Mouse (Mus musculus): ENCODE measurements at regions not wholly inside any gene's neighbourhood (a gene's known extent, or its start where the extent isn't known, plus 50 kb on each side); places are given as distances from the start of the nearest gene placed in this dataset.
A peak's percentile ranks its signal among the peaks of the same experiment; 100 is the strongest.
"Not testable (repeated sequence)": the region's sequence is repeated elsewhere in the genome, so short reads cannot be mapped to it uniquely, and the experiment has no call there.

DNA sequence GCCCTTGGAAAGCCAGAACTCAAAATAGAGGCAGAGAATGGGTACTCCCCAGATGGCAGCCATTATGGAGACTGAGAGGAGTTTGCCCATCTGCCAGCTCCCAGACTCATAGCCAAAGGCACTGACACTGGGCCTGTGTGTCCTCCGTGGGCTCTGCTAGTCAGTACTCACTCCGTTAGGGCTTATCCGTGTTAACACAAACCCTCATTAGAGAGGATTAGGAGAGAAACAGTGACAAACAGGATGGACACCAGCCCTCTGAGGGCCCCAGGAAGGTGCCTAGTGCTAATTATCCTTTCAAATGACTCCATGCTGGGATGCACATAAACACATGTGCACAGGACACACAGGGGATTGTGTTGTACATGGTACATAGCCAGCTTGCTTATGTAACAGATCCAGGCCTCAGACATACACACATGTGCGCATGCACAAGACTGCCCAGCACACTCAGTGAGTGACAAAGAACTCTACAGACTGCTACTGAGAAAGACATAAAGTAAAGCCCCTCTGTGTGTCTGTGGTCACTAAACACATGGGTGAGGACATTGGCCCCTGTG is 267.6 kb upstream of the Irx1 start:
- H3K9me3 ChIP-seq (replicated peaks), result no peaks in the 10 kb centered on the region
- H3K9ac ChIP-seq (replicated peaks), result no peak overlapping the region
- H3K27me3 ChIP-seq (replicated peaks), result no peaks in the 10 kb centered on the region; the same call in 1 of the 2 replicates
- ATAC-seq (ENCODE audit: low FRiP score), result no peak
- no peak overlapping the region for H3K4me2 ChIP-seq
- H3K4me3 ChIP-seq (replicated peaks), result no peak overlapping the region
- no peaks in the 10 kb centered on the region for H3K4me1 ChIP-seq
- no peaks in the 10 kb centered on the region for H3K36me3 ChIP-seq
- no peak overlapping the region for H3K27ac ChIP-seq (replicated peaks)
- WGBS, result 56% methylated on average over 4 of the region's 4 CpGs

DNA sequence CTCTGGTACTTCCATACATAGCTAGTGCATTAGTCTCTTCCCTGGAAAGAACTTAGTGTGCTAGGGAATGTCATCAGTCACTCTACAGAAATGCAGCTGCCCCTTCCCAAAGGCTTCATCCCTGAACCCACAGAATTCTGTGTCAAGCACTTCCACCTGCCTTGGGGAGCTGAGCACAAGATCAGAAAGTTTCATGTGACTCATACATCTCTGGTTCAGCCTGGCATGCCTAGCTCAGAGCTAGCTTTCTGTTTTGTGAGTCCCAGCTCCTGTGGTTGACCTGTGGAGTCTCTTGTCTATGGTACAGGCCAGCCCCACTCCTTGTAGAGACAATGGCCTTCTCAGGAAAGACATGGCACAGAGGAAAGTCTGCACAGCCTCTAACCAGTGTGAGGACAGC is 268.6 kb upstream of the Irx1 start:
- Histone ChIP-seq H3K4me2 (no peak overlapping the region), H3K27me3 (replicated peaks) (no peaks in the 10 kb centered on the region; the same call in 1 of the 2 replicates), H3K9ac (replicated peaks) (no peak overlapping the region), H3K4me3 (replicated peaks) (no peak overlapping the region), H3K27ac (replicated peaks) (no peak overlapping the region), H3K4me1 (no peaks in the 10 kb centered on the region), H3K9me3 (replicated peaks) (no peaks in the 10 kb centered on the region), H3K36me3 (no peaks in the 10 kb centered on the region)
- ATAC-seq (ENCODE audit: low FRiP score), result no peak

DNA sequence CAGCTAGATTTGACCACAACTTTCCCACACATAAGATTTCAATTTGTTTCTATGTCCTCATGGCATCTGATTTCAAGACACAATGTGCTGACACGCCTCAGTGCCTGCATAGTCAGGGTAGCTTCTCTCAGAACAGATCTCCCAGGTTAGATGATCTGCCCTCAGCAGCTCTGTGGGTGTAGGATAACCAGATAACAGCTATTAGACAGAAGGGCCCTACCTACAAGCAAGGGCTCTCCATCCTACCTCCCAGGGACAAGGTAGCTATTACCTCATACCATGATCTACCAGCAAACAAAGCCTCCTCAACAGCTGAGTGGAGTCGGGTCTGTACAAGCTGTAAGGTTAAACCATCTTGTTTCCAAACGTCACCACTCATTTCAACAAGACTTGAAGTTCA is 278.4 kb upstream of the Irx1 start:
- 85% methylated on average over 3 of the region's 3 CpGs for WGBS
- Histone ChIP-seq H3K9me3 (replicated peaks) (no peaks in the 10 kb centered on the region), H3K27me3 (replicated peaks) (0 out of 2 replicates have a peak, but pooled peaks cover 6% of the 10 kb centered on the region), H3K9ac (replicated peaks) (no peak overlapping the region), H3K27ac (replicated peaks) (no peak overlapping the region), H3K4me3 (replicated peaks) (no peak overlapping the region), H3K4me1 (no peaks in the 10 kb centered on the region), H3K36me3 (no peaks in the 10 kb centered on the region), H3K4me2 (no peak overlapping the region)
- no peak for ATAC-seq (ENCODE audit: low FRiP score)

DNA sequence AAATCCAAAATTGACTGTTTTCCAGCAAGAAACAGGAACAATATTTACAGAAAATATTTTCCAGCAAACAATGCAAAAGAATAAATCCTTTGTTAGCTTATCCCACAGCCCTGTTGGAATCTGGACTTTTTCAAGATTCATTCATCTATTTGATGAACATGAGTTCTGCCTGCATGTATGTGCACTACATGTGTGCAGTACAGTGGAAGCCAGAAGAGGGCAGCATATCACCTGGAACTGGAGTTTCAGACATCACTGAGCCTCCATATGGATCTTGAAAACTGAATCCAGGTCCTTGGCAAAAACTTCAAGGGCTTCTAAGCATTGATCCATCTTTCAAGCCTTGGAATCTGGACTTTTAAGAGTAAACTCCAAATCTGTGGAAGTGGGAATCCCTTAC is 286.9 kb upstream of the Irx1 start:
- Histone ChIP-seq H3K4me1 (no peaks in the 10 kb centered on the region), H3K9ac (replicated peaks) (no peak overlapping the region), H3K9me3 (replicated peaks) (no peaks in the 10 kb centered on the region), H3K36me3 (no peaks in the 10 kb centered on the region), H3K4me2 (no peak overlapping the region), H3K27me3 (replicated peaks) (0 out of 2 replicates have a peak, but pooled peaks cover 4% of the 10 kb centered on the region), H3K4me3 (replicated peaks) (no peak overlapping the region), H3K27ac (replicated peaks) (no peak overlapping the region)
- ATAC-seq (ENCODE audit: low FRiP score), result no peak

DNA sequence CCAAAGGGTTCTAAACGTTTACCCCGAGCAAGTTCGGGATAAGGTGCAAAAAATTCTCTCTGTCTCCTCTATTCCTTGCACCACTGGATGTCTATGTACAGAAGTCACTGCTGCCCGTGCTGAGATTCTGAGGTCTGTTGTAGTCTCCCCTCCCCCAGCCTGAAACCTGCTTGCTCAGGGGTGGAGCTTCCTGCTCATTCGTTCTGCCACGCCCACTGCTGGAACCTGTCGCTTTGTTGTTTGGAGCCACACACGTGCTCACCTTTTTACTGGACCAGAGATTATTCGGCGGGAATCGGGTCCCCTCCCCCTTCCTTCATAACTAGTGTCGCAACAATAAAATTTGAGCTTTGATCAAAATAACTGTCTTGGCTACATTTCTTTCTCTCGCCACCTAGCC is 289.7 kb upstream of the Irx1 start:
- not testable (repeated sequence) for H3K27me3 ChIP-seq (replicated peaks); H3K36me3 ChIP-seq; H3K9ac ChIP-seq (replicated peaks); H3K4me2 ChIP-seq; ATAC-seq (ENCODE audit: low FRiP score); H3K4me1 ChIP-seq; H3K27ac ChIP-seq (replicated peaks); H3K9me3 ChIP-seq (replicated peaks); H3K4me3 ChIP-seq (replicated peaks)
- WGBS, result 55% methylated on average over 13 of the region's 13 CpGs

DNA sequence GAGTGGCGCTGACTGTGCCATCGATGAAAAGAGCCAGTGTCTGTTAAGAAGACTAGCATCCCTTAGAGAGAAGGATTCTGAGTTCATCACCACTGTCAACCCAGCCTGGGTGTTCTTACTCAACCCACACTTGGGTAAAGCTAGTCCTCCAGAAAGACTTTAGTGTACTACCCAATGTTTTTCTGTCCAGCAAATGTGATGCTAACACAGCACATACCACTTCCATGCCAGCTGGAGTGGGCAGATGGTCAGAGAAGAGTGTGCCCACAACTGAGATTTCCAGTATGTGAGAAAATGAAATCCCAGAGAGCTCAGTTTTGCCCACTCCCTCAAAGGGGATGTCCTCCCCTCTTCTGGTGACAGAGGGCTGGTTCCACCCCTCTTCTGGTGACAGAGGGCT is 295.3 kb upstream of the Irx1 start:
- Histone ChIP-seq H3K9me3 (replicated peaks) (no peaks in the 10 kb centered on the region), H3K4me3 (replicated peaks) (no peak overlapping the region), H3K27me3 (replicated peaks) (peaks cover 4% of the 10 kb centered on the region; the same call in 1 of the 2 replicates), H3K27ac (replicated peaks) (no peak overlapping the region), H3K4me2 (no peak overlapping the region), H3K36me3 (no peaks in the 10 kb centered on the region), H3K4me1 (no peaks in the 10 kb centered on the region), H3K9ac (replicated peaks) (no peak overlapping the region)
- WGBS, result 95% methylated on average over 2 of the region's 2 CpGs
- ATAC-seq (ENCODE audit: low FRiP score), result no peak

DNA sequence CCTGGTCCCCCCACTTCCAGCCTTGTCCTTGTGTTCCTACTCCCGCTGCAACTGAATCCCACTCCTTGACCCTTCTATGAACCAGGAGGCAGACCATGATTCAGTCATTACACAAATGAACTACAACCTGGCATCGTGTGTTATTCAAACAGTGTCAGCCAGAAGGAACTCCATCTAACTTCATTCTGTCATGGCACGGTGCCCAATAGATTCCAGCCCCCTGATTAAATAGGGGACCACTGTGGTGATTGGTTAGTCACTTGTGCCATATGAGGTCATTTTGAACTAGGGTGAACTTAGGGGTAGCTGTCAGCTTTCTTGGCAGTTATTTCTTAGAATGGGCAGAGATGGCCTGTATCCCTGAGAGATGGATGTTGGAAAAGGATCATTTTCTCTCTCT is 300.9 kb upstream of the Irx1 start:
- no peaks in the 10 kb centered on the region for H3K36me3 ChIP-seq
- ATAC-seq (ENCODE audit: low FRiP score), result no peak
- H3K9ac ChIP-seq (replicated peaks), result no peak overlapping the region
- 50% methylated on average over 3 of the region's 3 CpGs for WGBS
- peaks cover 15% of the 10 kb centered on the region for H3K4me1 ChIP-seq
- H3K27me3 ChIP-seq (replicated peaks), result peaks cover 4% of the 10 kb centered on the region; the same call in 1 of the 2 replicates
- H3K4me2 ChIP-seq, result no peak overlapping the region
- no peak overlapping the region for H3K4me3 ChIP-seq (replicated peaks)
- H3K27ac ChIP-seq (replicated peaks), result no peak overlapping the region
- H3K9me3 ChIP-seq (replicated peaks), result no peaks in the 10 kb centered on the region

DNA sequence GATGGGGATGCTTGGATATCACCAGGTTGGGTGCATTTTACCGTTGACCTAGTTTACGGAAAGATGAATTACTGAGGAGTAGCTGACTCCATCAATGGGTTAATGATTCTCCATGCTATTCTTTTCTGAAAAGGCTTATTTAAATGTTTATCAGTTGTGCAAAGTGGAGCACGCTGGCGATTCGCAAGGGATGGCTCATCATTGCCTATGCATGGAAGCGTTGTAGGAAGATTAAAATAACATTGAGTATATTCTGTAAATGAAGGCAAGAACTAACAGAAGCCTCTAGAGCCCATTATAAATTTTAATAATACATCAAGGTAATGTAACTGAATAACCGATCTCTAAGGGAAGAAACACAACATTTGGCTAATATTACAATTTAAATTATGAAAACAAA is 301.6 kb upstream of the Irx1 start:
- Histone ChIP-seq H3K36me3 (no peaks in the 10 kb centered on the region), H3K27ac (replicated peaks) (no peak overlapping the region), H3K27me3 (replicated peaks) (peaks cover 8% of the 10 kb centered on the region), H3K9me3 (replicated peaks) (no peaks in the 10 kb centered on the region), H3K4me2 (no peak overlapping the region), H3K4me1 (peaks cover 15% of the 10 kb centered on the region), H3K4me3 (replicated peaks) (no peak overlapping the region), H3K9ac (replicated peaks) (no peak overlapping the region)
- whole genome bisulfite sequencing, result 30% methylated on average over 7 of the region's 7 CpGs
- ATAC-seq (ENCODE audit: low FRiP score), result peak; percentile 63; the same call in 1 of the 2 replicates

DNA sequence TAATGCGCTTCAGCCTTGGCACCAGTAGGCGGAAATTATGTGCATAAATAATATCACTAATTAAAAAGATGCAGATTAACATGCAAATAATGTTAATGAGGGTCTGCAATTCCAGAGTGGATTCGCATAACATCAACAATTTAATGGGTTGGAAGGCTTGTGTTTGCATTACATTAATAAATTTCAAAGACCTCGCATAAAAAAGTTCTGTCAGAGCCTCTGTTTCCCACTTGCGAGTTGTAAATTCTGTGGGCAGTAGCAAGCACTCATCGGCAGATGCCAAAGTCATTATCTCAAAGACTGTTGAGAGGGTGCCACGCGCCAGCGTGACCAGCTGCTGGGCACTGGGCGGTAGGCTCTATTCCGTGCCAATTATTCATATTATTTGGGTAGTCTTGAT is 302.1 kb upstream of the Irx1 start:
- Histone ChIP-seq H3K4me2 (no peak overlapping the region), H3K27ac (replicated peaks) (no peak overlapping the region), H3K4me1 (peaks cover 15% of the 10 kb centered on the region), H3K9ac (replicated peaks) (no peak overlapping the region), H3K27me3 (replicated peaks) (peaks cover 8% of the 10 kb centered on the region), H3K4me3 (replicated peaks) (no peak overlapping the region), H3K9me3 (replicated peaks) (no peaks in the 10 kb centered on the region), H3K36me3 (no peaks in the 10 kb centered on the region)
- 34% methylated on average over 11 of the region's 11 CpGs for WGBS
- ATAC-seq (ENCODE audit: low FRiP score), result peak; percentile 63; the same call in 1 of the 2 replicates

DNA sequence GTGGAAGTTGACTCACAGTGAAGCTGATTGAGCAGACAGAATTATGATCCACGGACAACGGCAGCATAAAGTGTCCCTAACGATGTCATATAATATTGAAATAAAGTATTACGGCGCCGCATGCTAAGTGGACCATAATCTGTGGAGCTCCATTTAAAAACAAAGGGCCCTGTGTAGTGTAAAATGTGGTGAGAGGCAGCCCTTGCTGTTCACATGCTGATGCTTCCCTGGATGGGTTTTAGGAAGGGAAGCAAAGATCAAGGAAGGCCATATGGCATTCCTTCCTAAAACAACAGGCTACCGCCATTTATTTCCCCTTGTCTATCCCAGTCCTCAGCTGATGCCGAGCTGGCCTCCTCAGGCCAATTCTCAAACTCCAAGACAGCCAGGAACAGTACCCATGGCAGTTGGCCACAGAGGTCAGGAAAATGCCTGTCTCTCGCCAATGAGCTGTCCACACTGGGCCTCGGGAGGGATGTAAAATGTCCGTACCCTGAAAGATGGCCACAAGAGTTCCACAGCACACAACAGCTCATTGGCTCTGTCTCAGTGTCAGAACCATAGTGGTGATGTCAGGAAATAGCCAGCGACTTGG is 302.7 kb upstream of the Irx1 start:
- no peak overlapping the region for H3K27ac ChIP-seq (replicated peaks)
- no peak overlapping the region for H3K4me3 ChIP-seq (replicated peaks)
- no peak for ATAC-seq (ENCODE audit: low FRiP score)
- H3K9me3 ChIP-seq (replicated peaks), result no peaks in the 10 kb centered on the region
- WGBS, result 47% methylated on average over 12 of the region's 12 CpGs
- H3K4me1 ChIP-seq, result peaks cover 15% of the 10 kb centered on the region
- H3K27me3 ChIP-seq (replicated peaks), result peaks cover 8% of the 10 kb centered on the region
- H3K4me2 ChIP-seq, result no peak overlapping the region
- no peaks in the 10 kb centered on the region for H3K36me3 ChIP-seq
- H3K9ac ChIP-seq (replicated peaks), result no peak overlapping the region

DNA sequence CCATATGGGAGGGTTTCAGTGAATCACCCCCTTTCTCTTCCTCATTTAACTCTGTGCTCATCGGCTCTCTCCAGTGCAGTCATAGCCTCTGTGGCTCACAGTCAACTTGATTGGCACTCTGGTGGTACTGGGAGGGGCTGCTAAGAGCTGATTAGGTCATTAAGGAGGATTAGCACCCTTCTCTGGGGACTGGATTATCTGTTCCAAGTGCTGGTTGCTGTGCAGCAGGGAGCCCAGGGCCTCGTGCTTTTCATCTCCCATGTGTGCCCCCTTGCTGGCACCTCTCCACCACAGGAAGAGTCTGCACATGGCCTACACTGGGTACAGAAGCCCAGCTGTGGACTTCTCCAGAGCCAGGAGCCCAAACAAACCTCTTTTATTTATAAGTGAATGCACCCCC is 316.8 kb upstream of the Irx1 start:
- no peak for ATAC-seq (ENCODE audit: low FRiP score)
- 33% methylated on average over 2 of the region's 2 CpGs for WGBS

DNA sequence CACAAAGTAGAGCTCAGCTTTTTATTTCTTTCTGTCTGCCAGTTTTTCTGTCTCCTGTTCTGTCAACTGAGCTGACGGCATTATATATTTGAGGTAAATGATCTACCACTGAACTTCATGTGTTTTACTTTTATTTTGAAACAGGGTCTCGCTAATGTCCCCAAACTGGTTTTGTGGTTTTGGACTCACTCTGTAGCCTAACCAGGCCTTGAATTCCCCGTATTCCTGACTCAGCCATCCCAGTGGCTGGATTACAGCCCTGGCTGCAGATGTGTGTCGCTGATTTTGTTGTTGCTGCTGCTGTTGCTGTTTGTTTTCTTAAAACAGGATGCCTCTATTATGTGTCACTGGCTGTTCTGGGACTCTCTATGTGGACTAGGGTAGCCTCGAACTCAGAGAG is 317.3 kb upstream of the Irx1 start:
- Histone ChIP-seq H3K4me1 (no peaks in the 10 kb centered on the region), H3K9me3 (replicated peaks) (no peaks in the 10 kb centered on the region), H3K36me3 (no peaks in the 10 kb centered on the region), H3K27ac (replicated peaks) (no peak overlapping the region), H3K27me3 (replicated peaks) (peaks cover 10% of the 10 kb centered on the region), H3K4me2 (no peak overlapping the region), H3K4me3 (replicated peaks) (no peak overlapping the region), H3K9ac (replicated peaks) (no peak overlapping the region)
- 90% methylated on average over 5 of the region's 5 CpGs for WGBS
- no peak for ATAC-seq (ENCODE audit: low FRiP score)

More for the DNA sequence above, 316.8 kb upstream of the Irx1 start:
- Histone ChIP-seq H3K36me3 (no peaks in the 10 kb centered on the region), H3K9ac (replicated peaks) (no peak overlapping the region), H3K4me2 (no peak overlapping the region), H3K9me3 (replicated peaks) (no peaks in the 10 kb centered on the region), H3K4me1 (no peaks in the 10 kb centered on the region), H3K27ac (replicated peaks) (no peak overlapping the region), H3K27me3 (replicated peaks) (peaks cover 10% of the 10 kb centered on the region), H3K4me3 (replicated peaks) (no peak overlapping the region)

Data from neural tube, embryonic 15.5 days (tissue).